Mouse (Mus musculus) erythroid progenitor cell, adult 5-6 weeks (primary cell): ENCODE results near the gene Gm4707. TPM values are rescaled to one million over a fixed set of nuclear protein-coding genes. Genes with fewer than 3 reads are reported as not detected.

Source experiments
- ATAC-seq: replicated peaks from 2 replicates; pipeline ENCODE4 v1.8.0; 2016; ENCODE audit warnings: moderate number of reproducible peaks, mild to moderate bottlenecking, moderate TSS enrichment, inconsistent platforms; ENCODE audit not compliant: poor library complexity, low FRiP score, severe bottlenecking
- total RNA-seq, 2 experiments: library from RNA; stranded (forward) in 1 of 2; stranded (reverse) in 1 of 2; fragments of 150-400 nt in 1 of 2; fragments of 186-747, 209-891 nt in 1 of 2; gene quantifications; 2 replicates each; pipeline versions ENCODE4 v1.2.3 to v1.2.4; 2015 to 2017; ENCODE audit warnings: low replicate concordance in 2 of 2

Gm4707 gene
- total RNA-seq (2015; ENCODE audit: low replicate concordance) (5.4 and 6.5 TPM in 2 replicates), total RNA-seq (2017; ENCODE audit: low replicate concordance) (11.9 and 15.3 TPM in 2 replicates)

GRCm38 (mm10) chr17:71459818-71460217 lies at the start of gene Gm4707:
Gm4707 (minus strand) TSS chr17:71459918.
- no peak for ATAC-seq

- no peak for ATAC-seq
Observed at GRCm38 (mm10) chr17:71506832-71507231, 47.1 kb upstream of the Gm4707 start.

GRCm38 (mm10) chr17:71495784-71496183 lies 36.1 kb upstream of the Gm4707 start:
- ATAC-seq, result no peak

- no peak for ATAC-seq
Observed at GRCm38 (mm10) chr17:71491332-71491686, 31.6 kb upstream of the Gm4707 start.

GRCm38 (mm10) chr17:71490666-71491331 lies 31.1 kb upstream of the Gm4707 start:
- no peak for ATAC-seq

- ATAC-seq, result no peak
Observed at GRCm38 (mm10) chr17:71489703-71490461, 30.2 kb upstream of the Gm4707 start.

- ATAC-seq, result 0 out of 2 replicates have a peak, but pooled peaks have one; percentile 57
Observed at GRCm38 (mm10) chr17:71486231-71486851, 26.6 kb upstream of the Gm4707 start.

- ATAC-seq, result peak; percentile 53
Observed at GRCm38 (mm10) chr17:71485791-71486230, 26.1 kb upstream of the Gm4707 start.

GRCm38 (mm10) chr17:71484711-71485110 lies 25.0 kb upstream of the Gm4707 start:
- ATAC-seq, result no peak

GRCm38 (mm10) chr17:71483418-71484060 lies 23.8 kb upstream of the Gm4707 start:
- no peak for ATAC-seq

- ATAC-seq, result no peak
Observed at GRCm38 (mm10) chr17:71479381-71479901, 19.7 kb upstream of the Gm4707 start.

- no peak for ATAC-seq
Observed at GRCm38 (mm10) chr17:71477481-71477880, 17.8 kb upstream of the Gm4707 start.

- no peak for ATAC-seq
Observed at GRCm38 (mm10) chr17:71476346-71477020, 16.8 kb upstream of the Gm4707 start.

GRCm38 (mm10) chr17:71475705-71476089 lies 16.0 kb upstream of the Gm4707 start:
- ATAC-seq, result peak; percentile 49

- ATAC-seq, result peak; percentile 96
Observed at GRCm38 (mm10) chr17:71474762-71475704, 15.3 kb upstream of the Gm4707 start, which contains the start of gene Smchd1. Smchd1 (minus strand) TSS chr17:71475343.

- no peak for ATAC-seq
Observed at GRCm38 (mm10) chr17:71474128-71474527, 14.4 kb upstream of the Gm4707 start.

- no peak for ATAC-seq
Observed at GRCm38 (mm10) chr17:71471261-71471660, 11.5 kb upstream of the Gm4707 start.

- no peak for ATAC-seq
Observed at GRCm38 (mm10) chr17:71460312-71460711, 594 bp upstream of the Gm4707 start.
